In genomic region chr1:84733799-84734198, GRCm38 (mm10) we compare ENCODE assay signal across 9 mouse cellular contexts. TPM values are rescaled to one million over a fixed set of nuclear protein-coding genes. Genes with fewer than 3 reads are reported as not detected.
DNase-seq lines count a peak whose midpoint lies in the region; ATAC-seq and TF ChIP-seq lines count a peak whose summit lies in the region.
"Had no signal": no experiment of that assay in that cellular context is flagged by ENCODE, and none has a peak within 500 bp of the region (broad histone marks: within the 10 kb centered on the region; RNA-seq: fewer than 3 reads in every experiment).

No protein-coding gene starts in this region.

- no peak for ATAC-seq in intestine, postnatal 0 days
- ATAC-seq in intestine, embryonic 15.5 days: no peak
- ATAC-seq: intestine, embryonic 16.5 days had no signal

- peaks cover 53% of the 10 kb centered on the region for H3K36me3 ChIP-seq in intestine, postnatal 0 days (ENCODE audit: control insufficient read depth, insufficient read depth)
- H3K36me3 ChIP-seq in intestine, embryonic 15.5 days: peaks cover 6% of the 10 kb centered on the region
- H3K36me3 ChIP-seq in E14TG2a.4 (ENCODE audit: insufficient read depth, low read length): peaks cover 90% of the 10 kb centered on the region

- H3K27ac ChIP-seq in intestine, postnatal 0 days (ENCODE audit: low read depth, low read length): no peak overlapping the region
- H3K27ac ChIP-seq in intestine, embryonic 15.5 days: no peak overlapping the region
- H3K27ac ChIP-seq: midbrain, embryonic 12.5 days had no signal

- TF ChIP-seq CTCF in intestine, postnatal 0 days (IDR thresholded peaks at IDR 0.05; ENCODE audit: low read depth): peak; percentile 82
- peak; percentile 85 for TF ChIP-seq CTCF in E14TG2a.4 (conservative IDR thresholded peaks at IDR 0.05; ENCODE audit: low read length)

- no peaks in the 10 kb centered on the region for H3K9me3 ChIP-seq in intestine, postnatal 0 days (ENCODE audit: control insufficient read depth)
- no peaks in the 10 kb centered on the region for H3K9me3 ChIP-seq in intestine, embryonic 15.5 days
- no peaks in the 10 kb centered on the region for H3K9me3 ChIP-seq in E14TG2a.4 (ENCODE audit: low read length)
- H3K9me3 ChIP-seq: midbrain, embryonic 12.5 days had no signal

- no peak overlapping the region for H3K4me2 ChIP-seq in intestine, postnatal 0 days (replicated peaks; ENCODE audit: low read depth)
- no peak overlapping the region for H3K4me2 ChIP-seq in intestine, embryonic 15.5 days (replicated peaks)
- H3K4me2 ChIP-seq: midbrain, embryonic 12.5 days had no signal

- WGBS in intestine, postnatal 0 days: 52% methylated on average over 3 of the region's 3 CpGs
- WGBS in intestine, embryonic 15.5 days: 65% methylated on average over 3 of the region's 3 CpGs

- no peak overlapping the region for H3K4me3 ChIP-seq in intestine, postnatal 0 days (ENCODE audit: low read depth, low read length)
- no peak overlapping the region for H3K4me3 ChIP-seq in intestine, embryonic 15.5 days (replicated peaks)
- no peak overlapping the region for H3K4me3 ChIP-seq in E14TG2a.4 (replicated peaks; ENCODE audit: low read length)
- H3K4me3 ChIP-seq: midbrain, embryonic 12.5 days had no signal

- H3K27me3 ChIP-seq in intestine, postnatal 0 days (replicated peaks; ENCODE audit: control insufficient read depth, insufficient read depth, low read length): no peaks in the 10 kb centered on the region
- H3K27me3 ChIP-seq in intestine, embryonic 15.5 days (replicated peaks): no peaks in the 10 kb centered on the region
- H3K27me3 ChIP-seq in E14TG2a.4 (ENCODE audit: insufficient read depth, low read length): no peaks in the 10 kb centered on the region
- H3K27me3 ChIP-seq: midbrain, embryonic 12.5 days had no signal

- no peak overlapping the region for H3K9ac ChIP-seq in intestine, postnatal 0 days (ENCODE audit: low read depth, low read length)
- H3K9ac ChIP-seq in intestine, embryonic 15.5 days: no peak overlapping the region
- H3K9ac ChIP-seq: midbrain, embryonic 12.5 days had no signal

- no peaks in the 10 kb centered on the region for H3K4me1 ChIP-seq in intestine, postnatal 0 days (replicated peaks; ENCODE audit: control insufficient read depth, insufficient read depth, low read length)
- H3K4me1 ChIP-seq in intestine, embryonic 15.5 days (replicated peaks): no peaks in the 10 kb centered on the region
- peaks cover 29% of the 10 kb centered on the region for H3K4me1 ChIP-seq in E14TG2a.4 (replicated peaks; ENCODE audit: low read depth, low read length)
- H3K4me1 ChIP-seq: midbrain, embryonic 12.5 days had no signal

- DNase-seq in R1 (ENCODE audit: low read depth, low spot score): peak; percentile 59
- DNase-seq in induced T-regulatory cell, adult 2 months (ENCODE audit: low read depth): peak; percentile 72
- no peak for DNase-seq in layer of hippocampus, adult 9-11 months
- no peak for DNase-seq in thymus, postnatal 10 days (ENCODE audit: low spot score in 2 of 2)

RNA-seq across cellular contexts. Expression of gene Dner, which starts 37.8 kb away (rescaled TPM):
- 2.1 and 2.7 TPM in 2 replicates for polyA plus RNA-seq in intestine, postnatal 0 days (2015; fragmentation: Nextera tagmentation; extraction: Ambion mirVana)
- 3.9 and 4.1 TPM in 2 replicates for polyA plus RNA-seq in intestine, embryonic 15.5 days (2015; fragmentation: Nextera tagmentation; extraction: Ambion mirVana)

Comparison
In these comparisons a context has a peak if more than half of its experiments do, and no peak if none do; other contexts are left out.
1. DNase-seq: peak in R1 (single experiment) and induced T-regulatory cell, adult 2 months (single experiment); none in layer of hippocampus, adult 9-11 months (single experiment) and thymus, postnatal 10 days (0 of 2).